Mouse (Mus musculus) embryo, embryonic 9.5 days (tissue): ENCODE data around the gene Dyrk4.

Experiments
- DNase-seq: peaks from one replicate; pipeline ENCODE4 v3.0.0-alpha.2; 2017; ENCODE audit errors: extremely low spot score

Dyrk4 gene

DNA sequence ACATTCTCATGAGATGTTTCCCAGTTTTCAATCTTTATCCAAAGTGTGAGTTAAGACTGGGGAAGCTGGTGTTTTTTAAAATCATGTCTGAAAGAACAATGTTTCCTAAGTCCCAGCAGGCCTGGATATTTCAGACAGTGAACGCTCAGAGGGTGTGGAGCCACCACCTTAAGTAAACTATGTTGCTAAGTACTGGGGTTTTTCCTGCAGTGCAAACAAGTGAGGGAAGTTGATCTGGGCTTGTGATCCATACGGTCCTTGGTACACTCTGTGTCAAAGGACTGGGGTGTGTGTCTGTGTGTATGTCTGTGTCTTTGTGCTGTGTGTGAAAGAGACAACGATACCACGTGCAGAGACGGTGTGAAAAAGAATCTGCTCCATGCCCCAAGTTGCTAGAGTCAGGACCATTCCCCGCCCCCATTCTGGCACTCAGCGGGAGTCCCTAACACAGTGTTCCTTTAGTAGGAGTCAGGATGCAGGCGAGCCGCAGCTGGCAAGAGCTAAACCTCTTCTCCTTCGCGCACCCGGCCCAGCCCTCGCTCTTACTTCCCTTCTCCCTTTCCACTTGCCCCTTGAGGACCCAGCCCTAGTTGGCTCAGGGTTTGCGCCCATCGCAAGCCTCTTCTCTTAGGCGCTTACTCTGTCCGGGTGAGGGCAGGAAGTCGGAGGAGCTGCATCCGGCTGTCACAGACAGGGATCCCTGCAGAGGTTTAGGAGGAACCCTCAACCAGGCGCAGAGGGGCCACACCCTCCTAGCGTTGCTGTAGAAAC lies at the start of gene Dyrk4:
TSS of gene Dyrk4 (minus strand) at position 729 of the 771 bp plus-strand sequence.
- peak; percentile 34 for DNase-seq

- no peak for DNase-seq
These were observed 44.8 kb upstream of the Dyrk4 start for GRCm38 (mm10) chr6:126966241-126967026.

- no peak for DNase-seq
These were observed 41.8 kb upstream of the Dyrk4 start for GRCm38 (mm10) chr6:126963426-126963825.

DNA sequence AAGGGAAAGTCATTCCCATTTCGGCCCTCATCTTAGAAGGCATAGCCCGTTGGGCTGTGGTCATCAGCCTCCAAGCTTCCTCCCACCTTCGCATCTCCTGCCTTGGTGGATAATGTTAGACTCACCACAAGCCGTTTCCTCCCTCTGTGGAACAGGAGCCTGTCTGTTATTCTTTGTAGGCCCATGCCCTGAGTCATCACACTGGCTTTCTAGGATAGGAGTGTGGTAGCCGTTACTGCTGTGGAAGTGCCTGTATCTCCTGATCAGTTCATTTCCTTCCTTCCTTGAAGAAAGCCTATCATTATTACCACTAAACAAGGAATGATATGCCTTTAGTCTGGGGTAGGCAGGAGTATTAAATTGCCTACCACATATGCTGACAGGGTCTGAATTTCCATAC lies 41.1 kb upstream of the Dyrk4 start:
- no peak for DNase-seq

- DNase-seq, result no peak
These were observed 39.9 kb upstream of the Dyrk4 start for GRCm38 (mm10) chr6:126961371-126962018.

DNA sequence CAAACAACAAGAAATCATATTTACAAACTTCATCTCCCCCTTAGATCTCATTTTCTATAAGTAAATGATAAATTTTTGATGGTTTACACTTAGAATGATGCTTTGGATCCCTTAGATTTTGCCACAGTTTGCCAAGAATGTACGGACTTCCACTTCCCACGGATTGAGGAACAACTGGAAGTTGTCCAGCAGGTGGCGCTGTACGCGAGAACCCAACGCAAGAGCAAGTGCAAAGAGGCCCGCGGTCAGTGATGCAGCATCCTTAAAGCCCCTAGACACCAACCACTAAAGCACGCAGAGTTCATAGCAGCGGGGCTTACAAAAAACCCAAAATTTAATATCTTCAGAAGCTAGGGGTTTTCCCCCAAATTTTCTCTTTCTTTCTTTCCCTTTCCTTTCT lies 34.1 kb upstream of the Dyrk4 start:
- DNase-seq, result peak; percentile 65

GRCm38 (mm10) chr6:126948336-126948735 lies 26.7 kb upstream of the Dyrk4 start:
- DNase-seq, result no peak

DNA sequence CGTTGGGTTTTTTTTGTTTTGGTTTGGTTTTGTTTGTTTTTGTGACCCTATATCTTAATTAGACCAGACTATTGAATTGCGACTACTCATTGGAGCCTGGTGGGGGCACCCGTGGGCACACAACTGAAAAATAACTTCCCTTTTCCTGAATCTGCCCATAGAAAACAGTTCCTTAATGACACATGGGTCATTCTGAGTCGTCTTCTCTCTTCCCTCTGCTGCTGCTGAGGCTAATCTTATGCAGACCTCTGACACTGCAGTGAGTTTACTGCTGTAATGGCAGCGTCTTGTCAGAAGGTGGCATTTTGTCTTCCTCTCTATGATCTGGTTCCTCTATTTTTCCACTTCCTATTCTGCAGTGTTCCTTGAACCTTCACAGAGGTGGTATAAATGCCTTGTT lies 18.8 kb upstream of the Dyrk4 start:
- DNase-seq, result no peak

DNA sequence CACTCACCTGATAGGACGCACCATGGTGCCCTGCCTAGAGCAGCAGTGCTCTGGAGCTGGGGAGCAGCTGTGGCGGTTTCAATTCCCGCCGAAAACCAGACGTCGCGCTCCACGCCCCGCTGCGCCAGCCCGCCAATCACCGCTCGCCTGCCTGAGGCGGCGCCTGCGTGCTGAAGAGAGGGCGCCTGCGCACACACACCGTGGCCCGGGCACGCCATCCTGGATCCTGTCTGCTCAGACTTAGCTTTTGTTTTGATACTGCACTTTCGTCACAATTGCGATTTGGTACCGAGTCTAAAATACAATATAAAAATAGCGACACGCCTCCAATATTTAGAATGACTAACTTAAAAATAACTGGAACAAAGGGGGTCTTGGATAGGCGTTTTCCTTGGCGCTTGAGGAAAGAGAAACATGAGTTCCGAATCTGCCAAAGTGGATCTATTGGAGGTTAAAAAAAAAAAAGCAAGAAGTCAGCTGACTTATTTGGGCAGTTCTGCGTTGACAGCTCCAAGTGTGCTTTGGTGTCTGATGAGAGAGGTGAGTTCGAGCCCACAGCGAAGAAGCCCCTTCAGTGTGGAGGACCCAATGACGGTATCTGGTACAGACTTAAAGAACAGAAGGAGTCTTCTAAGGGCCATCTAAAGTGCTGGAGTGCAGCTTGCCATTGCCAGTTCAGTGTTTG lies 18.0 kb upstream of the Dyrk4 start, which contains the start of the genes Rad51ap1 and D6Wsu163e:
TSS of gene Rad51ap1 (minus strand) at position 101 of the 685 bp plus-strand sequence.
TSS of gene D6Wsu163e (plus strand) at position 476 of the 685 bp plus-strand sequence.
- DNase-seq, result peak; percentile 94

GRCm38 (mm10) chr6:126938853-126939486 lies 17.3 kb upstream of the Dyrk4 start:
- DNase-seq, result no peak

GRCm38 (mm10) chr6:126938047-126938446 lies 16.4 kb upstream of the Dyrk4 start:
- no peak for DNase-seq

DNA sequence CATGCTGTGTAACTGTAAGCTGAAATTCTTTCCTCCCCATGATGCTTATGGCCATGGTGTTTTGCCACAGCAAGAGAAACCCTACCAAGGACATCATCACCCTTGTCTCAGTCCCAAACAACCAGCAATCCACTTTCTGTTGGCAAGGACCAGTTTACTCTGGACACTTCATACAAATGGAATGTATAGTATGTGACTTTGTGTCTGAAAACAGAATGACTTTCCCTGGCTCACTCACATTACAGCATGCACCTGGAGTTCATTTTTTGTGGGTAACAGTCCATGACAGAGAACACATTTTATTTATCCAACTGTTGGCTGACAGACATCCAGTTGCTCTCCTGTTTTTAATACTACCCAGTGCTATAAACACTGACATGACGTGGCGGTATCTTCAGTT lies 11.3 kb upstream of the Dyrk4 start:
- DNase-seq, result no peak

GRCm38 (mm10) chr6:126914928-126915327 lies 6.7 kb downstream of the Dyrk4 start:
- no peak for DNase-seq

GRCm38 (mm10) chr6:126910727-126911126 lies 10.9 kb downstream of the Dyrk4 start:
- no peak for DNase-seq

- no peak for DNase-seq
These were observed 13.8 kb downstream of the Dyrk4 start for GRCm38 (mm10) chr6:126907876-126908275.

DNA sequence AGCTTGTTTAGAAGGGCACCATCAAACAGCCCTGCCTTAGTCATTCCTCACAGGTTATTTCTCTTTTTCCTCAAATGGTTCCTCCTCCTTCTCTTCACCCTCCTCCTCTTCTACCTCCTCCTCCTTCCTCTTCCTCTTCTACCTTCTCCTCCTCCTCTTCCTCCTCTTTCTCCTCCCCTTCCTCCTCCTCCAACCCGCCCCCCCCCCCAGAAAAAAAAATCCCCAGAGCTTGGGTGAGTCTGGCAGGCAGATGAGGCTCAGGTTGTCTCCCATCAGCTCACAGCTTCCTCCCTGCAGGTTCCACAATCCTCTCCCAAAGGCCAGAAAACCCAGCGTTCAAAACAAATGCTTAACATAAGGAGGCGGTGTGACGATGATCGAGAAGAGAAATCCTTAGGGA lies 14.3 kb downstream of the Dyrk4 start:
- no peak for DNase-seq

- DNase-seq, result no peak
These were observed 44.5 kb downstream of the Dyrk4 start for GRCm38 (mm10) chr6:126877118-126877517.

DNA sequence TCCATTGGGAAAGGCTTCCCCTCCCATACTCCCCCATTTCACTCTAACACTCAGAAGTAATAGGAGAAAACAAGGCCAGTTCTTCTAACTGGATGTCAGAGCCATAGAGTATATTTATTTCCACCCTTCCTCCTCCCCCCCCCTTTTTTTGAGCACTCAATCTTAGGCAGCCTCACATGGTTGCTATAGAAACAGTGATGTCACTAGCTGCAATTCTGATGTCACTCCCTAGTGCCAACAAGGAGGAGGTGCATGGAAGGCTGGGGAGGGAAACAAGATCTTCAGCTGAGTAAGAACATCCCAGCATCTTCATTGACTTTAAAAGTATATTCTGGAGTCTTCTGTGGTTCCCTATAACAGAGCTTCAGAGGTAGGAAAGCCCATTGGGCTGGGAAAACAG lies 68.8 kb downstream of the Dyrk4 start, which contains the start of gene Akap3:
TSS of gene Akap3 (plus strand) at position 218 of the 400 bp plus-strand sequence.
- DNase-seq, result no peak

GRCm38 (mm10) chr6:126848712-126849704 lies 72.6 kb downstream of the Dyrk4 start, which contains the start of gene Ndufa9:
TSS of gene Ndufa9 (minus strand) at chr6:126849136.
- peak; percentile 90 for DNase-seq

DNA sequence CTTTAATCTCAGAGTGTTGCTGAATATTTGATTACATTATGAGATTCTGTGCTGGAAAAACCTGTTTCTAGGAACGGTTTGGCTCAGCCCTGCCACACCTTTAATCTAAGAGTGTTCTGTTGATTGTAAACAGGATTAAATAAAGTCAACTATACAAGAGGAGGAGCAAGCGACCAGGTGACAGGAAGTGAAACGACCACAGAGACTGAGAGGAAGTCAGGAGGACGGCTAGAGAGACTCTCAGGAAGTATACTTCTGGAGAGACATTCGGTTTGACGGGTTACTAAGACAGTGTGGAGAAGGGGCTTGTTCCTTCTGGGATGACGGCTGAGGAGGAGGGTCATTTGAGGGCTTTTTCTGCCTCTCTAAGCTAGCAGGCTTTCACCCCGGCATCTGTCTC lies 85.0 kb downstream of the Dyrk4 start:
- DNase-seq, result no peak
